Mouse (Mus musculus) liver, postnatal 0 days (tissue): ENCODE results near the gene Camta1.

Experiments
- CTCF ChIP-seq: sonication (generic); IDR thresholded peaks from 2 replicates; pipeline ENCODE4 v1.5.1; 2016; ENCODE audit warnings: antibody characterized with exemption, low read depth
- EP300 ChIP-seq: IDR thresholded peaks from 2 replicates; pipeline ENCODE4 v1.6.1; 2016; ENCODE audit warnings: antibody characterized with exemption, low read depth, mild to moderate bottlenecking

DNA sequence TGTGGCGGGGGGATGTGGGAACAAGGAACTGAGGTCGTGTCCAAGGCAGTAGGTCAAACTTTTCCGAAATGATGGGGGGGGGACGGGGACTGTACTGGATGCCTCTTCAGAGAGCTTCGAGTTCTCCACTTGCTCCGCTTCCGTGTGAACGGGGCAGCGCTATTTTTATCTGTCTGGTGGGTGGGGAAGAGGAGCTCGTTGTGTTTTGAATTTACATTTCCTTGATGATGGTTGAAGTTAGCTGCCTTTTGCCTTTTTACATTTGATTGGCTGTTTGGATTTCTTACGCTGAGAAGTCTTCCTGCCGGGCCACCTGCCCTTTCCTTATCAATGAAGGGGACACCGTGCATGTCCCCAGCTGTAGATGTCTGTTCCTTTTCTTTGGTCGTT lies 923.6 kb downstream of the Camta1 start:
- TF ChIP-seq CTCF (no peak), EP300 (no peak)
